Mouse (Mus musculus): ENCODE measurements around the gene Kdm4d. TPM values are rescaled to one million over a fixed set of nuclear protein-coding genes. Genes with fewer than 3 reads are reported as not detected.
"Not testable (repeated sequence)": the region's sequence is repeated elsewhere in the genome, so short reads cannot be mapped to it uniquely, and the experiment has no call there.

The Kdm4d gene
- polyA plus RNA-seq, 1 experiment, result 0.07 TPM

GRCm38 (mm10) chr9:14523408-14524043 is 23.2 kb upstream of the Kdm4d start:
- H3K36me3 ChIP-seq (replicated peaks; ENCODE audit: low read length), result no peaks in the 10 kb centered on the region
- H3K27me3 ChIP-seq (replicated peaks), result peaks cover 24% of the 10 kb centered on the region
- TF ChIP-seq FLI1 (IDR thresholded peaks at IDR 0.05; ENCODE audit: low read length) (no peak), GATA1 (IDR thresholded peaks at IDR 0.05; ENCODE audit: borderline replicate concordance, low read length) (no peak)
- H3K4me1 ChIP-seq, result peaks cover 36% of the 10 kb centered on the region
- H3K4me3 ChIP-seq (replicated peaks), result no peak overlapping the region
- H3K9me3 ChIP-seq, result no peaks in the 10 kb centered on the region

- H3K9me3 ChIP-seq, result no peaks in the 10 kb centered on the region
- H3K4me3 ChIP-seq (replicated peaks), result no peak overlapping the region
- peaks cover 36% of the 10 kb centered on the region for H3K4me1 ChIP-seq
- H3K36me3 ChIP-seq (replicated peaks; ENCODE audit: low read length), result no peaks in the 10 kb centered on the region
- H3K27me3 ChIP-seq (replicated peaks), result peaks cover 21% of the 10 kb centered on the region
- no peak for TF ChIP-seq GATA1 (IDR thresholded peaks at IDR 0.05; ENCODE audit: borderline replicate concordance, low read length)
Observed at GRCm38 (mm10) chr9:14521695-14522094, 21.4 kb upstream of the Kdm4d start.

- H3K4me3 ChIP-seq (replicated peaks), result no peak overlapping the region
- H3K27me3 ChIP-seq (replicated peaks), result peaks cover 18% of the 10 kb centered on the region
Observed at GRCm38 (mm10) chr9:14520971-14521670, 20.8 kb upstream of the Kdm4d start.

GRCm38 (mm10) chr9:14518105-14518504 is 17.8 kb upstream of the Kdm4d start:
- no peak overlapping the region for H3K4me3 ChIP-seq (replicated peaks)
- peaks cover 32% of the 10 kb centered on the region for H3K4me1 ChIP-seq
- peaks cover 4% of the 10 kb centered on the region for H3K27me3 ChIP-seq (replicated peaks)
- H3K9me3 ChIP-seq, result no peaks in the 10 kb centered on the region
- TF ChIP-seq GATA1 (IDR thresholded peaks at IDR 0.05; ENCODE audit: borderline replicate concordance, low read length), result no peak
- no peak for TF ChIP-seq FLI1 (IDR thresholded peaks at IDR 0.05; ENCODE audit: low read length)
- H3K36me3 ChIP-seq (replicated peaks; ENCODE audit: low read length), result peaks cover 22% of the 10 kb centered on the region

More at GRCm38 (mm10) chr9:14520971-14521670, 20.8 kb upstream of the Kdm4d start:
- no peak for TF ChIP-seq GATA1 (IDR thresholded peaks at IDR 0.05; ENCODE audit: borderline replicate concordance, low read length)
- TF ChIP-seq FLI1 (IDR thresholded peaks at IDR 0.05; ENCODE audit: low read length), result no peak
- H3K4me1 ChIP-seq, result peaks cover 36% of the 10 kb centered on the region
- no peaks in the 10 kb centered on the region for H3K9me3 ChIP-seq
- no peaks in the 10 kb centered on the region for H3K36me3 ChIP-seq (replicated peaks; ENCODE audit: low read length)

- Histone ChIP-seq H3K9me3 (no peaks in the 10 kb centered on the region), H3K27me3 (replicated peaks) (peaks cover 1% of the 10 kb centered on the region), H3K4me3 (replicated peaks) (no peak overlapping the region), H3K36me3 (replicated peaks; ENCODE audit: low read length) (peaks cover 30% of the 10 kb centered on the region), H3K4me1 (peaks cover 25% of the 10 kb centered on the region)
- TF ChIP-seq FLI1 (IDR thresholded peaks at IDR 0.05; ENCODE audit: low read length) (no peak), GATA1 (IDR thresholded peaks at IDR 0.05; ENCODE audit: borderline replicate concordance, low read length) (no peak)
Observed at GRCm38 (mm10) chr9:14517296-14517695, 17.0 kb upstream of the Kdm4d start.

GRCm38 (mm10) chr9:14512633-14513445 is 12.6 kb upstream of the Kdm4d start:
- Histone ChIP-seq H3K4me1 (no peaks in the 10 kb centered on the region), H3K9me3 (no peaks in the 10 kb centered on the region), H3K4me3 (replicated peaks) (no peak overlapping the region), H3K36me3 (replicated peaks; ENCODE audit: low read length) (peaks cover 71% of the 10 kb centered on the region), H3K27me3 (replicated peaks) (no peaks in the 10 kb centered on the region)
- no peak for TF ChIP-seq FLI1 (IDR thresholded peaks at IDR 0.05; ENCODE audit: low read length)
- TF ChIP-seq GATA1 (IDR thresholded peaks at IDR 0.05; ENCODE audit: borderline replicate concordance, low read length), result no peak

GRCm38 (mm10) chr9:14500916-14501424 is 688 bp upstream of the Kdm4d start:
- Histone ChIP-seq H3K36me3 (replicated peaks; ENCODE audit: low read length) (peaks cover 43% of the 10 kb centered on the region), H3K4me1 (peaks cover 17% of the 10 kb centered on the region), H3K4me3 (replicated peaks) (peak overlapping the region; percentile 98), H3K9me3 (no peaks in the 10 kb centered on the region), H3K27me3 (replicated peaks) (no peaks in the 10 kb centered on the region)
- TF ChIP-seq FLI1 (IDR thresholded peaks at IDR 0.05; ENCODE audit: low read length) (no peak), GATA1 (IDR thresholded peaks at IDR 0.05; ENCODE audit: borderline replicate concordance, low read length) (no peak)

- no peaks in the 10 kb centered on the region for H3K9me3 ChIP-seq
- H3K4me1 ChIP-seq, result peaks cover 17% of the 10 kb centered on the region
- H3K4me3 ChIP-seq (replicated peaks), result peak overlapping the region; percentile 71
- no peaks in the 10 kb centered on the region for H3K27me3 ChIP-seq (replicated peaks)
- TF ChIP-seq GATA1 (IDR thresholded peaks at IDR 0.05; ENCODE audit: borderline replicate concordance, low read length), result no peak
- TF ChIP-seq FLI1 (IDR thresholded peaks at IDR 0.05; ENCODE audit: low read length), result no peak
- peaks cover 24% of the 10 kb centered on the region for H3K36me3 ChIP-seq (replicated peaks; ENCODE audit: low read length)
Observed at GRCm38 (mm10) chr9:14498896-14499705, 1.2 kb downstream of the Kdm4d start.

- H3K4me1 ChIP-seq; H3K27me3 ChIP-seq (replicated peaks); H3K4me3 ChIP-seq (replicated peaks); H3K36me3 ChIP-seq (replicated peaks; ENCODE audit: low read length); H3K9me3 ChIP-seq: not testable (repeated sequence)
Observed at GRCm38 (mm10) chr9:14463668-14464067, 36.6 kb downstream of the Kdm4d start.

- H3K9me3 ChIP-seq; H3K4me3 ChIP-seq (replicated peaks): not testable (repeated sequence)
Observed at GRCm38 (mm10) chr9:14462536-14462935, 37.7 kb downstream of the Kdm4d start.

More at GRCm38 (mm10) chr9:14462536-14462935, 37.7 kb downstream of the Kdm4d start:
- H3K4me1 ChIP-seq; H3K27me3 ChIP-seq (replicated peaks); H3K36me3 ChIP-seq (replicated peaks; ENCODE audit: low read length): not testable (repeated sequence)
